Mouse (Mus musculus): ENCODE measurements at regions not wholly inside any gene's neighbourhood (a gene's known extent, or its start where the extent isn't known, plus 50 kb on each side); places are given as distances from the start of the nearest gene placed in this dataset.

DNA sequence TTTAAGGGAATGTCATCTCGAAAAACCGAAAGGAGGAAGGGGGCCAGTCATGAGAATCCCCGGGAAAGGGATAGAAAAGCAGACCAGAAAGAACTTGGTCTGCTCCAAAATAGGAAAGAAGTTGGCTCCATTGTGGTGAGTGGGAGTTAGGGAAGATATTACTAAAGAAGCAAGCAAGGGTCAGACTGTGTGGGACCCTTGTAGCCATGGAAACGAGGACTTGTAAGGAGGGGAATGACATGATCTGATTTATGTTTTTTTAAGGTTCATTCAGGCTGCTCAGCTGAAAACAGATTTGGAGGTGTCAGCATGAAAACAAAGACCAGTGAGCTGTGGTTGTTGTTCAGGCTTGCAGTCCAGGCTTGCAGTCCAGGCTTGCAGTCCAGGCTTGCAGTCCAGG lies 127.6 kb downstream of the Usp31 start:
- TF ChIP-seq CTCF (IDR thresholded peaks at IDR 0.05; ENCODE audit: borderline replicate concordance, extremely low read depth, insufficient read depth, insufficient read length) (no peak), POLR2A (IDR thresholded peaks at IDR 0.05; ENCODE audit: borderline replicate concordance, extremely low read depth, insufficient read depth, insufficient read length, poor library complexity, severe bottlenecking) (no peak)

All from brain, embryonic 14.5 days (tissue).